Mouse (Mus musculus): ENCODE data around the gene Olfr1411.

DNA sequence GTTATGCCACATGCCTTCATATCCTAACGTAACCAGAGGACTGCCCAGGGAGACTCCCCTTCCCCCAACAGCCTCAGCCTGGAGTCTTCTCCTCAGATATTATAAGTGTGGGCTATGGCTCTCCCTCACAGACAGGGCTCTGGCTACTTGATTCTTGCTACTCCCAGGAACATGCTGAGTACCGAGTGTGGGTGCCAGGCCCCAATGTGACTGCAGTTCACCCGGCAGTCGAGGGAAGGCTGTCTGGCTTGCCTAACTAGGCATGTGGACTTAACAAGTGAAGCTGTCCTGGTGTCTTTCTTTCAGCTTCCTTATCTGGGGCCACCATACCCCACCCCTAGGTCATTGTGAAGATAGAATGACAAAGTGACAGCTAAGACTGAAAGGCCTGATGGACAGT lies 49.5 kb downstream of the Olfr1411 start:
- TF ChIP-seq USF1 (IDR thresholded peaks at IDR 0.05; ENCODE audit: low read depth) (no peak), E2F4 (IDR thresholded peaks at IDR 0.05; ENCODE audit: insufficient read depth) (no peak)

Measured in myocyte (in vitro differentiated cells).